Mouse (Mus musculus): ENCODE results near the gene Pex14.

Pex14 gene

DNA sequence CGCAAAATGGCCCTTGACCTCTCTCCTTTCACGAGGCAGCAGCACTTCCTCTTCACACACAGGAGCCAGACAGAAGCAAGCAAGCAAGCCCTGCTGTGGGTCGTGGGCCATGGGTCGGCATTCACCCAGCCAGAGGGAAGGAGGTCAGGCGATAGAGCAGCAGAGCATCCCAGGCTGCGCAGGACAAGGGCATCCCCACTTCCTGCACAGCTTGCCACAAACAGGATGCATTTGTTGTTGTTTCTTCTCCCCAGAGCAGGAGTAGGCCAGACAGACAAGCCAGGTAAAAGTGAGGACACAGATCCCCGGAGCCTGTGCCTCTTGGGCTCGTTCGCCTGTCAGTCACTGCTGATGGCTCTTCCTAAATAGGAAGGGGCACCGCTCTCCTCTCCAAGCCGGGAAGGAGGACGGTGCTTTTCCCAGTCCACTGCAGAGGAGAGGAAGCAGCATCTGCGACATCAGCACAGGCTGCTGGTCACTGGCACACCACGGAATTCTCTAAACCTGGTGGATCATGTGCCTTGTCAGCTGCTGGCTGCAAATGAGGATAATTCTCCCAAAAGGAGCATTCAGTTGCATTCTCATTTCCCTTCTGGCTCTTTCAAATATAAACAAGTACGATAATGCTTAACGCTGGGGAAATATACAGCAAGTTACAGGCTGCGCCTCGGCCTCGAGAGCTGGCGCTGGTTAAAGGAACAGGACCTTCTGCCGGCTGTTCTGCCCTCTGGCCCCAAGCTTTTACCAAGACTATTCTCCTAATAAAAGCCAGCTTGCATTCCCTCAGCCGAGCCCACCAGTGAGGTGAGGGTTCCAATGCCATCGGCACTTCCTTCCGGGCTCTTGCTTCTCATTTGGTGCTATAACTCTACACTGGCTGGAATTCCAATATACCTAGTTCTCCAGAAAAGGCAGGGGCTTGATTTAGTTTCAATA is 113.9 kb downstream of the Pex14 start:
- DNase-seq (ENCODE audit: low read depth, low spot score): no peak

DNA sequence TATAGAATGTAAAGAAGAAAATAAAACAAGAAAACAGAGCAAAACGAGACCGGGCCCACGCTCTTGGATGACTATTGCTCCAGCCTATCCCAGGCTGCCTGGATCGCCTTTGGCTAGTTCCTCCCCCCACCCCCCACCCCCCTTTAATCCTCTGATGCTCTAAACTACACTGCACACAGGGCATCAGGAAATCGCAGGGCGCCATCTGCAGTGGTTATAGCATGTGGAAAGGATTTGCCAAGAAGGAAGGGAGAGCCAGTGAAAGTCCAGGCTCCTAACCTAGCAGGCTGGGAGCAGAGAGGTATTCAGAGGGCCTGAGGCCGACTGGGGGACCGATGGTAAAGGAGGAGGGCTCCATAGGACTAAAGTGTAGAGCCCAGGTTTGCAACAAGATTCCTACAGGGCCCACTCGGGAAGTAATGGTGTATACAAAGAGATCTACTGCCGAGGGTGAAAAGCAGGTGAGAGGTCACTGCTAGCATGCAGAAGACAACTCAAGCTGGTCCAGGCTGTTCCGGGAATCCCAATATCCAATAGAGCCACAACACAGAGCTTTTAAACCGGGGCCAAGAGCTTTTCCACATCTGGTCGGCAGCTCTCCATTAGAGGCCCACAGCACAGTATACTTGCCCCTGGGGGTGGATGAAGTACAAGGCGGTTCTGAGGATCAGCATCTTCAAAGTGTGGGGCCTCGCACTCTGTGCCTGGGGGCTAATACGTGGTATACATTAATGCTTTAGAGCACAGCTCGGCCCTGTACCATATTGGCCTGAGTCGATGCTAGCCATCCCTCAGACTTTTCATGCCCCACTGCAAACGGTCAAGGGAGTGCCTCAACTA is 114.8 kb downstream of the Pex14 start:
- no peak for DNase-seq (ENCODE audit: low read depth, low spot score)

GRCm38 (mm10) chr4:148982274-148982673 is 117.4 kb downstream of the Pex14 start:
- DNase-seq (ENCODE audit: low read depth, low spot score): no peak

GRCm38 (mm10) chr4:148979837-148980236 is 119.8 kb downstream of the Pex14 start:
- no peak for DNase-seq (ENCODE audit: low read depth, low spot score)

DNA sequence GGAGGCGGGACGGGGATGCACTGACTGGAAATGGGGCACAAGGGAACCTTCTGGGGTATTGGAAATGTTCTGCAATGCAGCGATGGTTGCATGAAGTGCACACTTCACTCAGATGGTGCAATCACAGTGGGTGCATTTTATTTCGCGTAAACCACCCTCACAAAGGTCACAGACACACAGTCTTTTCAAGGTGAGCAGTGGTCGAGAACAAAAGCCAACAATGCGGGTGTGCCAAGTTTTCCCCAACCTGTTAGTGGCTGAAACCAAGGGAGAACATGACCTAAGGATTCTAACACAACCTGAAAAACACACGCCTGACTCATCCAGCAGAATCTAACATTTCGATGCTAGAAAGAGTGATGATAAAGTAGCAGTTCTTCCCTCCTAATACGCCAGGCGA is 120.8 kb downstream of the Pex14 start:
- peak; percentile 58 for DNase-seq (ENCODE audit: low read depth, low spot score)

- DNase-seq (ENCODE audit: low read depth, low spot score): no peak
These were observed 121.3 kb downstream of the Pex14 start for GRCm38 (mm10) chr4:148978221-148978855.

DNA sequence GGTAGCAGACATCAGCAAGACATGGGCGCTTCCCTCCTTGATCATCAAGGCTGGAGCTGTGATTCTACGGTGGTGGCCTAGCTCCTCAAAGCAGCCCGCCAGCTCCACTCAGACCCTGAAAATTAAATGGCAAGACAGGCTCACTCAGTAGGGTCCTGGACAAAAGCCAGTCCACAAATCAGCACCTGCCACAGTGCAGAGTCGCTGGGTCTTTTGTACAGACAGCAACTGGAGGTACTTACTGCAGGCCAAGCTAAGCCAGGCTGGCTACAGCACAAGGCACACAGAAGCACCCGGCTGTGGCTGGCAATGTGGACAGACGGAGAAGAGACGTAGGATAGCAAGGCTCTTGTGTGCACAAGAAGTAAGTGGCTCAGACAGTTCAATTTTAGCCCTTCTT is 124.8 kb downstream of the Pex14 start:
- no peak for DNase-seq (ENCODE audit: low read depth, low spot score)

- no peak for DNase-seq (ENCODE audit: low read depth, low spot score)
These were observed 126.3 kb downstream of the Pex14 start for GRCm38 (mm10) chr4:148973387-148973786.

- DNase-seq (ENCODE audit: low read depth, low spot score): no peak
These were observed 127.0 kb downstream of the Pex14 start for GRCm38 (mm10) chr4:148972707-148973106.

DNA sequence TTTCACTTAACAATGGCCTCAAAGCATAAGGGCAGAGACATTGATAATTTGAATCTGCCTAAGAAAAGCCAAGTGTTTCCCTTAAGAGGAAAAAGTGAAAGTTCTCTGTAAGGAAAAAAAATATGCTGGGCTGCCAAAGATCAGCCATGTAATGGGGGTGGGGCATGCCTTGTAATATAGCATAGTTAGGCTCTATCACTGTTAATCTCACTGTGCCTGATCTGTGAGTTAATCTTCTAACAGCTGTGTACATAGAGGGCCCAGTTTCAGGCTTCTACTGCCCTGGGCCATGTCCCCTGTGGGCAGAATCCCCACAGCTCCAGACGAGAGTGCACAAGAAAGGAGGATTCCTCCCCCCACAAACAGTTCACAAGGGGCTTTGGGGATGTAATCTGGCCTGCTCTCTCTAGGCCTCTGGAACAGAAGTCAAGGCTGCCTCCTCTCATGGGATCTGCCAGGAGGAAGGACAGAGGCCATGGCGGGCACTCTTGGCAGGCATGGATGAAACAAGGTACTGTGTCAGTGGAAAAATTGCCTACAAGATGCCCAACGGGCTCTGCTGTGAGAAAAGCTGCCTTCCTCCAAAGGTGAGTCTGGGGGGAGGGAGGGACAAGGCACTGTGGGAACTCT is 127.9 kb downstream of the Pex14 start:
- no peak for DNase-seq (ENCODE audit: low read depth, low spot score)

DNA sequence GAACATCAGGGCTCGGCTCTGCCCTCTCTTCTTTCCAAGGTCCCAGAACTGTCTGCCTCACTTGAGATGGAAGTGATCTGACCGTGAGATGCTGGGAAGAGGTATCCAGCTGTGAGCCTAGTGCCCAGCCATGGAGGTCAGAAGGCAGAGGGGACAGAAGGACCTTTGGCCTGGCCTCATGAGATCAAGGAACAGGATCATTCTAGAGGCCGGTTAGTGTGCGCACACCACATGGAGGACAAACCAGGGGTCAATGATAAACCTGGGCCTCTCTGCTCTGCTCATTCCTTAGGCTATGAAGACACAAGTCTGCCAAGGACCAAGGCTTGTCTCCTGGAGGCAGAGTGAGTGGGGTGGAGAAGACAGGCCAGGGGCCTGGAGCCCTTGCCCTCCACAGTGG is 128.9 kb downstream of the Pex14 start:
- no peak for DNase-seq (ENCODE audit: low read depth, low spot score)

DNA sequence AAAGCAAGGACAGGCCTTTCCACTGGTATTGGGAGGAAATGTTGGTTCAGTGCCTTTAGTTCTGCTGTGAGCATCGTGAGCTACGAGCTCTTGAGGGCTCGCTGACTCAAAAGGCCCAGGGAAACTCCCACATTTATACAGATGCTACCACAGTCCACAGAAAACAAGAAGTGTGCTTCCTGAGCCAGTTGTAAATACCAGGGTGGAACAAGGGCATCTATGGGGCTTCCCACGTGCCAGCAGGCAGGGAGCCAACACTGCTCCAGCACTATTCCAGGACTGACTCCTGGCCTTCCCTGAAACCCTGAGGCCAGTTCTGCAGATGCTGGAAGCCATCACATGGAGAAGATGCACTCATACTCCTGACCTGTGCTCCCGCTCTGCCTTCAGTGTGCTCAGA is 130.1 kb downstream of the Pex14 start:
- DNase-seq (ENCODE audit: low read depth, low spot score): no peak

DNA sequence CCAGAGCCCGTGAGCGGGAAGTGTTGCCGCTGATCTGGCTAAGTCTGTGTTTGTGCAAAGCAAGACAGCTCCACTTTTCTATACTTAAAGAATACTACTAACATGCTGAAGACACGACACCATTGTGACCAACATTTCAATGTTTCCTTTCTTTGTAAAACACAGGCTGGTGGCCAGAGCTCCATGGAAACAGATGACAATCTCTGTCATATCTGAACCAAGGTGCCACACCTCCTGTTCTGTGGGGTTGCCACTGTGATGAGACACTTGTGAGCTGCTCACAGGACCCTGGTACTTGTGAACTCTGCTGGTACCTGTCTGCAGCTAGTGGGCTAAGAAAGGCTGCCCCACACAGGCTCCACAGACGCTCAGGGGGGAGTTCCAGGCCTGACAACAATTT is 130.8 kb downstream of the Pex14 start:
- DNase-seq (ENCODE audit: low read depth, low spot score): no peak

DNA sequence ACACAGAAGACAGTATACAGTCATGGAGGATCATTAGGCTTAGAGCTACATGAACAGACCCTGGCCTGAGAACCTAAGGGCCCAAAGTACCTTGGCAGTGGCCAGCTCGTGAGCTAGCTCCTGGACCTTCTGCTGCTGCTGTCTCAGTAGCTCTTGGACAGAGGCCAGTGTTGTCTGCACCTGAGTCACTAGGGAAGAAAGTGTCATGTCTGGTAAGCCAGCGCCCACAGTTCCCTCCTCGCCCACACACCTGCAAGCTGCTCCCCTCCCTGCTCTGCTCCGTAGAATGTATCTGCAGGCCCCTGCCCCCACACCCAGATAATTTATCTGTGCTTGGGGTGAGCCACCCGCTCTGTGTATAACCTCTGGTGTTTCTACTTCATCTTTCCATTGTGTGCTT is 133.5 kb downstream of the Pex14 start:
- no peak for DNase-seq (ENCODE audit: low read depth, low spot score)

DNA sequence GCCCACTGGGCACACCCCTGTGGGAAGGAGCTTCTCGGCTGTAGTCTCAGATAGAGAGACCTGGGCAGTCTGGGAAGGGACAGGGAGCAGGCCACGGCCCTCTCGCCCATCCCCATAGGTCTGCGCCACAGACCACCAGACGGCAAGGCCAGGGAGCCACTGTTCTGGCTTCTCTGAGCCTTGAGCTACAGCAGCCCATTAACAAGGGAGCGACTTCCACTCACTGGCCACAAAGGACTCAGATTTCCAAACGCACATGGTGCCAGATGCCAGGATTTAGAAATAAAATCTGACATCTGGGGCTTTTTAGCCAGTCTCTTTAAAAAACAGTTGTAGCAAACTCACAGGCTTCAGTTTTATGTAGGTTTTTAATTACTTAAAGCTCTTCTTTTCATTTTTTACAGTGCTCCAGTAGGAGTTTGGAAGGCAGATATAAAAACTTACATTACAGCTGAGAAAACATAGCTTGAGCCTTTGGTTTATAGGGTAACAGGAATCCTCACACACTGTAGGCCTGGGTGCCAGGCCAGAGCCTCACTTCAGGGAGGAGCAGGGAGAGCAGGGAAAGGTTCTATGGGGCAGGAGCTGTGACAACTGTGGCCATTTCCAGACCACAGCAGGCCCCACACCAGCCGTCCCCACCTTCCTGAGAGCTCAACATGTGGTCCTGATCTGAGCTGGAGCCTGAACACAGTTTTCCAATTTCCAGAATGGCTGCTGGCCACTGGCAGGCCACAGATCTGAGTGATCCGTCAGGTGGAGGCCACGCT is 134.9 kb downstream of the Pex14 start:
- DNase-seq (ENCODE audit: low read depth, low spot score): no peak

DNA sequence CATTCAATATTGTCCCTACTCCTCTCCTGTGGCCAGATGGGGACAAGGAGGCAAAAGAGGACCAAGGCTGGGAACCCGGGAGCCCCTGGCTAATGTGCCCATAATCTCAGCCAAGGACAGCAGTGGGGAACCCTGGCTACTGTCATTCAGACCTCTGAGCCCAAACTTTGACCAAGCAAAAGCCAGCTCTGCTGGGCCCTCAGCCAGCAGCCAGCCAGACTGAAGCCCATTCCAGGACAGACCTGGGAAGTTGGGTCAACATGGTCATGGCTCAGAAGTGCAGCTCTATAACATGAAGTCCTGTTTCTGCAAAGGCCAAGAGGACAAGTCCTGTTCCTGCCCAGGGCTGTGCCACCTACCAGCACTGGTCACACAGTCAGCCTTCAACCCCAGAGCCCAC is 137.6 kb downstream of the Pex14 start:
- DNase-seq (ENCODE audit: low read depth, low spot score): no peak

- DNase-seq (ENCODE audit: low read depth, low spot score): no peak
These were observed 138.6 kb downstream of the Pex14 start for GRCm38 (mm10) chr4:148961081-148961480.

- DNase-seq (ENCODE audit: low read depth, low spot score): no peak
These were observed 139.7 kb downstream of the Pex14 start for GRCm38 (mm10) chr4:148960011-148960410.

DNA sequence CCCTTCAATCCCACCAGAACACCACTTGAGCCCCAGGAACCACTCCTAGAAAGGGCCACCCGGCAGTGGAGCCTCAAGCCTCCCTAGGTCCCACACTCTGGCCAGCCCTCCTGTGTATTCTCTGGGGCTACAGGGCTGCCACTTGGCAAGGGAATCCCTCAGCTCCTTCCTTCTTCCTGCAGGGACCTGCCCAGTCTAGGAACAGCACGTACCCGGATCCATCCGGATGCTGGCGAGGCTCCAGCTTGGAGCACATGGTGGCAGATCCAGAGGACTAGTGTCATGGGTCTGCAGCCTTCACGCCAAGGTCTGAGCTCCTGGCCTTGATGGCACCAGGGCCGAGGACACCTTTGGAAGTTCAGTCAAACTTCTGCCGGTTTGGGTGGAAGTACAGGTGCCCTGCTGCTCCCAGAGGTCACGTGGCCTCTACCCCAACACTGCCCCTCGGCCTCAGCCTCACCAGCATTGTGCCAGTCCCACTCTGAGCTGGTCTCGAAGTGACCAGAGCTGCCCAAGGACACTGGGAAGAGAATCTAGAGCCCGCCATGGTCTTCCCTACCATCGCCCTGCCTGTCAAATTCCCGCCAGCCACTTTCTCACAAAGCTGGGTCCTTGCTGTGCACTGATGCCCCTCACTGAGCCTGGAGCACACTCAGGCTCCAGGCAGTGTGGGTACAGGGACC is 144.4 kb downstream of the Pex14 start:
- no peak for DNase-seq (ENCODE audit: low read depth, low spot score)

Measured in R1 (cell line).